Mouse (Mus musculus) lung, postnatal 14 days (tissue): ENCODE measurements around the gene Rnasek.

Experiments used
- DNase-seq: peaks from one replicate; pipeline ENCODE4 v3.0.0; 2021

The Rnasek gene

GRCm38 (mm10) chr11:70214856-70215209 lies 24.8 kb downstream of the Rnasek start:
- no peak for DNase-seq

- no peak for DNase-seq
Observed at GRCm38 (mm10) chr11:70214191-70214855, 25.3 kb downstream of the Rnasek start.

- DNase-seq, result no peak
Observed at GRCm38 (mm10) chr11:70213736-70214135, 25.9 kb downstream of the Rnasek start.

- DNase-seq, result peak; percentile 80
Observed at GRCm38 (mm10) chr11:70212896-70213295, 26.7 kb downstream of the Rnasek start.

- no peak for DNase-seq
Observed at GRCm38 (mm10) chr11:70212423-70212822, 27.2 kb downstream of the Rnasek start, which contains the start of gene Slc16a11. Gene Slc16a11, plus strand, starts transcription at chr11:70212752.

GRCm38 (mm10) chr11:70211972-70212371 lies 27.7 kb downstream of the Rnasek start:
- no peak for DNase-seq

GRCm38 (mm10) chr11:70210681-70211080 lies 29.0 kb downstream of the Rnasek start:
- DNase-seq, result no peak

- no peak for DNase-seq
Observed at GRCm38 (mm10) chr11:70208778-70209388, 30.8 kb downstream of the Rnasek start.

GRCm38 (mm10) chr11:70207283-70207682 lies 32.4 kb downstream of the Rnasek start:
- no peak for DNase-seq

GRCm38 (mm10) chr11:70206801-70207200 lies 32.8 kb downstream of the Rnasek start:
- no peak for DNase-seq

- peak; percentile 93 for DNase-seq
Observed at GRCm38 (mm10) chr11:70201691-70202090, 38.0 kb downstream of the Rnasek start.

GRCm38 (mm10) chr11:70200036-70200608 lies 39.5 kb downstream of the Rnasek start:
- DNase-seq, result no peak

- no peak for DNase-seq
Observed at GRCm38 (mm10) chr11:70199107-70199506, 40.5 kb downstream of the Rnasek start.

GRCm38 (mm10) chr11:70198332-70198731 lies 41.3 kb downstream of the Rnasek start:
- DNase-seq, result no peak

GRCm38 (mm10) chr11:70193354-70194285 lies 46.0 kb downstream of the Rnasek start:
- DNase-seq, result peak; percentile 52

- no peak for DNase-seq
Observed at GRCm38 (mm10) chr11:70192157-70192556, 47.5 kb downstream of the Rnasek start.

- DNase-seq, result no peak
Observed at GRCm38 (mm10) chr11:70191188-70191587, 48.5 kb downstream of the Rnasek start.

GRCm38 (mm10) chr11:70189319-70190134 lies 50.1 kb downstream of the Rnasek start:
- no peak for DNase-seq
